Mouse (Mus musculus) embryonic fibroblast, embryonic 13.5 days (primary cell): ENCODE data around the gene Fmo2.

Experiments used
- CTCF ChIP-seq: IDR thresholded peaks from 2 replicates; pipeline ENCODE4 v1.5.1; 2011; ENCODE audit warnings: mild to moderate bottlenecking, control low read depth, low read length, moderate library complexity, borderline replicate concordance; ENCODE audit not compliant: insufficient read depth
- POLR2A ChIP-seq: IDR thresholded peaks from 2 replicates; pipeline ENCODE4 v1.6.1; 2011; ENCODE audit warnings: low read depth, mild to moderate bottlenecking, control low read depth, low read length, moderate library complexity

DNA sequence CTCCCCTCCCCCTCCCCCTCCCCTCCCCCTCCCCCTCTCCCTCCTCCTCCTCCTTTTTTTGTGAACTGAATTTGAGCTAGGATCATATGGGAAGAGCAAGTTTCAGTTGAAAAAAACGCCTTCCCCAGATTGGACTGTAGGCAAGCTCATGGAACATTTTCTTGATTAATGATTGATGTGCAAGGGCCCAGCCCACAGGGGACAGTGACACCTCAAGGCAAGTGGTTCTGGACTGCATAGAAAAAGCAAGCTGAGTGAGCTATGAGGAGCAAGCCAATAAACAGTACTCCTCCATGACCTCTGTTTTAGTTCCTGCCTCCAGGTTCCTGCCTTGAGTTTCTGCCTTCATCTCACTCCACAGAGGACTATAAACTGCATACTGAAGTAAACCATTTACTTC is 26.6 kb upstream of the Fmo2 start:
- no peak for TF ChIP-seq CTCF
- no peak for TF ChIP-seq POLR2A
